Mouse (Mus musculus) hindbrain, embryonic 11.5 days (tissue): ENCODE measurements around the gene Pigs. TPM values are rescaled to one million over a fixed set of nuclear protein-coding genes. Genes with fewer than 3 reads are reported as not detected.
A peak's percentile ranks its signal among the peaks of the same experiment; 100 is the strongest.

Source experiments
- ATAC-seq: fragments of 200-750 bp; cut with Nextera tagmentation; 2 replicates; pipeline ENCODE4 v1.8.0; 2017; ENCODE audit warnings: mild to moderate bottlenecking, moderate TSS enrichment, moderate library complexity; ENCODE audit not compliant: low FRiP score
- DNase-seq: peaks from one replicate; pipeline ENCODE4 v3.0.0-alpha.2; 2015; ENCODE audit warnings: low spot score
- H3K27ac ChIP-seq: fragments of 300-500 bp; sonication (generic); 2 replicates; pipeline ENCODE4 v1.5.1; 2014; ENCODE audit warnings: mild to moderate bottlenecking, low read depth, low read length
- H3K27me3 ChIP-seq: fragments of 300-500 bp; sonication (generic); 2 replicates; pipeline ENCODE4 v1.6.1; 2014; ENCODE audit warnings: mild to moderate bottlenecking, low read length, moderate library complexity, mixed read lengths; ENCODE audit not compliant: control insufficient read depth, insufficient read depth
- H3K36me3 ChIP-seq: fragments of 300-500 bp; sonication (generic); 2 replicates; pipeline ENCODE4 v1.6.1; 2014; ENCODE audit warnings: mild to moderate bottlenecking, low read length, moderate library complexity, mixed read lengths; ENCODE audit not compliant: control insufficient read depth, insufficient read depth
- H3K4me1 ChIP-seq: fragments of 300-500 bp; sonication (generic); replicated peaks from 2 replicates; pipeline ENCODE4 v1.6.1; 2014; ENCODE audit warnings: low read length, mixed read lengths; ENCODE audit not compliant: control insufficient read depth, insufficient read depth
- H3K4me2 ChIP-seq: fragments of 300-500 bp; sonication (generic); replicated peaks from 2 replicates; pipeline ENCODE4 v1.6.1; 2014; ENCODE audit warnings: mild to moderate bottlenecking, low read depth, low read length
- H3K4me3 ChIP-seq: fragments of 300-500 bp; sonication (generic); 2 replicates; pipeline ENCODE4 v1.5.1; 2014; ENCODE audit warnings: low read depth, low read length
- H3K9ac ChIP-seq: fragments of 300-500 bp; sonication (generic); 2 replicates; pipeline ENCODE4 v1.6.1; 2014; ENCODE audit warnings: low read depth, low read length
- H3K9me3 ChIP-seq: fragments of 300-500 bp; sonication (generic); 2 replicates; pipeline ENCODE4 v1.6.1; 2016; ENCODE audit warnings: low read length; ENCODE audit not compliant: control insufficient read depth
- WGBS: fragments of 180-500 bp; shearing (Covaris S2); extraction: QIAGEN DNeasy Blood & Tissue Kit; methylation state at CpG from one replicate; pipeline ENCODE4 v1.1.7; 2014; 5-methylcytosine and 5-hydroxymethylcytosine counted together
- polyA plus RNA-seq: library from polyadenylated mRNA; unstranded; fragments of >200 nt; fragmentation: Nextera tagmentation; extraction: Ambion mirVana; gene quantifications from 2 replicates; pipeline ENCODE4 v1.2.1, GENCODE M21; 2014

The Pigs gene
- polyA plus RNA-seq, 1 experiment from 2014 or later: 49.4 TPM

- 91% methylated on average over 1 of the region's 1 CpGs for WGBS
These were observed 24.9 kb downstream of the Pigs start for GRCm38 (mm10) chr11:78353081-78353480.

DNA sequence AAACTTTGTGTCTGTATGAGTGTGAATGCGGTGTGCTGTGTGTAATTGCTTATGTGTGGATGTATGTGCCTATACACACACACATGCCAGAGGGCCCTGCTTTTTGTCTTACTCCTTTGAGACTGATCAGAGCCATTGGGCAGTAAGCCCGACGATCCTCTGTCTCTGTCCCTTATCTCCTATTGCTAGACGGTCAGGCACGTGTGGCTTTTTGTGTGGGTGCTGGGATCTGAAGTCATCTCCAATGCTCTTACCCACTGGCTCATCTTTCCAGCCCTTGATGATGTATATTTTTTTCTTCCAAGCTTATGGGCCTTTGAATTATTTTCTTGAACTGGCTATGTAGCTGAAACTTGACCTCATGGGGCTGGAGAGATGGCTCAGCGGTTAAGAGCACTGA is 26.7 kb downstream of the Pigs start:
- Histone ChIP-seq H3K36me3 (no peaks in the 10 kb centered on the region), H3K4me3 (no peak overlapping the region), H3K4me1 (no peaks in the 10 kb centered on the region), H3K9ac (no peak overlapping the region), H3K27me3 (no peaks in the 10 kb centered on the region), H3K27ac (no peak overlapping the region), H3K4me2 (no peak overlapping the region), H3K9me3 (no peaks in the 10 kb centered on the region)
- DNase-seq (no peak), ATAC-seq (no peak)
- 88% methylated on average over 6 of the region's 6 CpGs for WGBS

More at GRCm38 (mm10) chr11:78353081-78353480, 24.9 kb downstream of the Pigs start:
- Histone ChIP-seq H3K27ac (no peak overlapping the region), H3K27me3 (no peaks in the 10 kb centered on the region), H3K4me3 (no peak overlapping the region), H3K9ac (no peak overlapping the region), H3K4me2 (no peak overlapping the region), H3K36me3 (no peaks in the 10 kb centered on the region), H3K9me3 (no peaks in the 10 kb centered on the region), H3K4me1 (no peaks in the 10 kb centered on the region)
- ATAC-seq (no peak), DNase-seq (no peak)

DNA sequence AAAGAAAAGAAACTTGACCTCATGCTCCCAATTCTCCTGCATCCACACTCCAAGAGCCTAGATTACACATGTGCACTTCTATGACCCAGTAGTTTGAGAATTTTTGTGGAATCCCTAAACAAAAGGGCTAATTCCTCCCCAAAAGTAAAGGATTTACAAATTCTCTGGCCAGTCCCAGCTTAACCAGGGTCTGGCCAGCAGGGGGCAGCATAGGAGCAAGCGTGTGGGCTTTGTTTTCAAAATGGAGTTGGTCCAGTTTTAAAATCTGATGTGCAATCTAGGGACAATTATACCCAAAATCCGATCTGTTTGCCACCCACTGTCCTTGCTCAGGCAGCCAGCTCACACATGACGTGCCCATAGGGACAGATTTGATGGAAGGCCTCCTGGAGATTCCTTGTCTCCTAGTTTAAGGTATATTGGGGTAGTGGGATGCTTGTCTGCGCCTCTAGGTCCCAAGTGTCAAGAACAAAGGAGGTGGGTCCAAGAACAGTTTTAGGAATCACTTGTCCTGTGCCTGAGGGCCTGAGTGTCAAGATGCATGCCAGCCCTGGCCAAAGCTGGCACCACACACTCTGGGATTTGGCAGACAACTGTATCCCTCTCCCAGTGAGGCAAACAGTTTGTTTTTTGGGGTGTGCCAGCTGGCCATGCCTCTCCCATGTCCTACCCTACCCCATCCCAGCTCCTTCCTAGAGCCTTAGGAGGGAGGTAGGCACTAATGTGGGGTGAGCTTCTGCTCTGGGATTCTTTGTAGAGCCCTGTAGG is 27.4 kb downstream of the Pigs start:
- Histone ChIP-seq H3K4me2 (no peak overlapping the region), H3K27me3 (no peaks in the 10 kb centered on the region), H3K4me1 (no peaks in the 10 kb centered on the region), H3K4me3 (no peak overlapping the region), H3K9me3 (no peaks in the 10 kb centered on the region), H3K36me3 (no peaks in the 10 kb centered on the region), H3K9ac (no peak overlapping the region), H3K27ac (no peak overlapping the region)
- ATAC-seq (no peak), DNase-seq (peak; percentile 88)
- 32% methylated on average over 4 of the region's 4 CpGs for WGBS

- peak; percentile 62 for DNase-seq
- Histone ChIP-seq H3K4me2 (no peak overlapping the region), H3K9ac (no peak overlapping the region), H3K4me1 (no peaks in the 10 kb centered on the region), H3K27ac (no peak overlapping the region), H3K9me3 (no peaks in the 10 kb centered on the region), H3K36me3 (no peaks in the 10 kb centered on the region), H3K27me3 (no peaks in the 10 kb centered on the region), H3K4me3 (no peak overlapping the region)
- ATAC-seq: no peak
- WGBS: 13% methylated on average over 22 of the region's 22 CpGs
These were observed 30.3 kb downstream of the Pigs start for GRCm38 (mm10) chr11:78358330-78359007.

GRCm38 (mm10) chr11:78360125-78360788 is 32.0 kb downstream of the Pigs start:
- 15% methylated on average over 13 of the region's 13 CpGs for WGBS

DNA sequence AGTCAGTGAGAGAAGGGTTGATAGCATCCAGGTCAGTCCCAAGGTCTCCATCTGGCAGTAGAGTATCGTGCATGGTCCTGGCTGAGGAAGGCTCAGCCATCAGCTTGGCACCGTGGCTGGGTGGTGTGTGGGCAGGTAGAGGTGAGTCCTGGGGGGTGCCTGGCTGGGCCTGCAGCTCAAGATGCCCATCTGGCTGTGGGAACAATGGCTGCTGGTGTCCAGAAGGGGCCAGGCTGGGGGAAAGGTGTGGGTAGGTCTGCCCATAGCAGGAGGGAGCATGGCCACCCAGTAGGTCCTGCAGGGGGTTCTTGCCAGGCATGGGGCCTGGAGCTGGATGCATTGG is 32.5 kb downstream of the Pigs start:
- no peaks in the 10 kb centered on the region for H3K27me3 ChIP-seq
- H3K27ac ChIP-seq: no peak overlapping the region
- no peak overlapping the region for H3K9ac ChIP-seq
- H3K4me1 ChIP-seq: no peaks in the 10 kb centered on the region
- ATAC-seq (no peak), DNase-seq (no peak)
- H3K4me2 ChIP-seq: no peak overlapping the region
- no peak overlapping the region for H3K4me3 ChIP-seq
- no peaks in the 10 kb centered on the region for H3K36me3 ChIP-seq
- H3K9me3 ChIP-seq: no peaks in the 10 kb centered on the region
- 57% methylated on average over 2 of the region's 2 CpGs for WGBS

More at GRCm38 (mm10) chr11:78360125-78360788, 32.0 kb downstream of the Pigs start:
- Histone ChIP-seq H3K27ac (no peak overlapping the region), H3K27me3 (no peaks in the 10 kb centered on the region), H3K9me3 (no peaks in the 10 kb centered on the region), H3K36me3 (no peaks in the 10 kb centered on the region), H3K9ac (no peak overlapping the region), H3K4me2 (peak overlapping the region; percentile 34; the same call in 1 of the 2 replicates), H3K4me3 (peak overlapping the region; percentile 21), H3K4me1 (no peaks in the 10 kb centered on the region)
- peak; percentile 85 for DNase-seq
- peak; percentile 68; the same call in 1 of the 2 replicates for ATAC-seq

DNA sequence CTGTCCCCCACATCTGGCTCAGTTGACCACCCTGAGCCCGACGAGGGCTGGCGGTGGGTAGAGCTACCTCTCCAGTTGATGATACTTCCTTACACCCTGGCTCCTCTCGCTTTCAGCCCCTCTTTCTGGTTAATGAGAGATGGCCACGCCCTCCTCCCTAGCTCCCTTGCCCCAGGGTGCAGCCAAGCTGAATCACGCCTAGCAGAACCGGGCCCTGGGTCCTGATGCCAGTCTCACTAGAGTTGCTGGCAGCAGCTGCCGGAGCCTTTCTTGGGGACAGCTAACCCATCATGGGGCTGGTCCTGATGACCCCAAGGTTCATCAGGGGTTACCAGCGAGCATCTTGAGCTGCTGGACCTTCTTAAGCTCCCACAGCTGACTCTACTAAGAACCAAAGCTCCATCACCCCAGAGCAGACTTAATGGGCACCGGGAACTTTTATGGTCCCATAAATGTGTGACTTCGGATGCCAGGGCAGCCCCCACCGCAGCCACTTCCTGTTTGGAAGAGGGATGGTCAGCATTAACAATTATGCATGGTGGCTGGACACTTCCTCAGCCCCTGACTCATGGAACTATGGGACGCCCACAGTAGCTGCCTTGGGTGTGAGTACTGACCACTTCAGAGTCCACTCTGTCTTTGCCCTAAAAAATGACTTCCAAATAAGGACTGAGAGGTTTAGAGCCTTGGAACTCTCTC is 35.2 kb downstream of the Pigs start:
- Histone ChIP-seq H3K27ac (no peak overlapping the region), H3K27me3 (no peaks in the 10 kb centered on the region), H3K4me2 (no peak overlapping the region), H3K9me3 (no peaks in the 10 kb centered on the region), H3K9ac (no peak overlapping the region), H3K36me3 (no peaks in the 10 kb centered on the region), H3K4me3 (no peak overlapping the region), H3K4me1 (no peaks in the 10 kb centered on the region)
- ATAC-seq: no peak
- DNase-seq: no peak
- 76% methylated on average over 13 of the region's 13 CpGs for WGBS

DNA sequence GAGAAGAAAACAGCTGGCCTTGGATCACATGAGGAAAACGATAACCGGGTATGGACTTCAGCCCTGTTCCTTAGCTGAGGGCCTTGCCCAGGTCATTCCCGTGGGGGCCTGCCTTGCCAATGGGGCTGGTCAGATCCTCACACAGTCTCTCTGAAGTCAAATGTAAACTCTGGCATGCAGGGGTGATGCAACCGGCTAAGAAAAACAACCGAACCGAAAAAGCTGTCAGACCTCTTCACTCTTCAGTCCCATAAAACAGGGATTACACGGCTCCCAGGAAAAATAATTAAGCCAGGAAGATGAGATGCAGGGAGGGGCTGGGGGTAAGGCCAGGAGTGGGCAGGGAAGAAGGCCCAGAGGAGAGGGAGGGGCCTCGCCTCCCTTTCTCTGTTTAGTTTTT is 35.9 kb downstream of the Pigs start:
- WGBS: 57% methylated on average over 8 of the region's 8 CpGs
- Histone ChIP-seq H3K36me3 (no peaks in the 10 kb centered on the region), H3K4me2 (no peak overlapping the region), H3K4me1 (no peaks in the 10 kb centered on the region), H3K4me3 (no peak overlapping the region), H3K27ac (no peak overlapping the region), H3K9me3 (no peaks in the 10 kb centered on the region), H3K9ac (no peak overlapping the region), H3K27me3 (no peaks in the 10 kb centered on the region)
- DNase-seq (no peak), ATAC-seq (no peak)
